Mouse (Mus musculus): ENCODE results near the gene BC037034. TPM values are rescaled to one million over a fixed set of nuclear protein-coding genes. Genes with fewer than 3 reads are reported as not detected.
"Not testable (repeated sequence)": the region's sequence is repeated elsewhere in the genome, so short reads cannot be mapped to it uniquely, and the experiment has no call there.

Gene BC037034
- total RNA-seq, 2 experiments from 2014 or later: 50.5 to 68.2 TPM

DNA sequence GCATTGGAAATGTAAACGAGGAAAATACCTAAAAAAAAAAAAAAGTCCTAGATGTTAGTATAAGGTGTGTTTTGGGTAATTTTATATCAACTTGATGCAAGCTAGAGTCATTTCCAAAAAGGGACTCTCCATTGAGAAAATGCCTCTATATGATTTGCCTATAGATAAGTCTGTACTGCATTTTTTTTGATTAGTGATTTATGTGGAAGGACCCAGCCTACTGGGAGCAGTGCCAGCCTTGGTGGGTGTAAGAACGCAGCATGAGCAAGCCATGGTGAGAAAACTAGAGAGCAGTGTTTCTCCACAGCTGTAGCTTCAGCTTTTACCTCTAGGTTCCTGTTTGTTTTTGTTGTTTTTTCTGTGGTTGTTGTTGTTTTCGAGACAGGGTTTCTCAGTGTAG lies 40.5 kb downstream of the BC037034 start:
- no peak for ATAC-seq (replicated peaks; ENCODE audit: poor library complexity, severe bottlenecking)

DNA sequence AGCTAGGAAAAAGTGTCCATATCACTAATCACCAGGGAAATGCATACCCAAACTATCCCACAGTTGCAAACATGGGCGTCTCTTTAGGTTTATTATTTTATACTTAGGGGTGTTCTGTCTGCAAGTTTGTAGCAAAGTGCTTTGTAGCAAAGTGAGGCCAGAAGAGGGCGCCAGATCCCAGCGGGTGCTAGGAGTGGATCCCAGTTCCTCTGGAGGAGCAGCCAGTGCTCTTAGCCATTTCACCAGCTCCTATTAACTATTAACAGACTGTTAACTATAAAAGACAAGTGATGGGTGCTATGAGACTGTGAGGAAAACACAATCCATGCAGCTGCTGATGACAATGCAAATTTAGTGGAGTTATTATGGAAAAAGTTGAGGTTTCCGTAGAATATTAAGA lies 41.7 kb downstream of the BC037034 start:
- ATAC-seq (replicated peaks; ENCODE audit: poor library complexity, severe bottlenecking): peak; percentile 83

DNA sequence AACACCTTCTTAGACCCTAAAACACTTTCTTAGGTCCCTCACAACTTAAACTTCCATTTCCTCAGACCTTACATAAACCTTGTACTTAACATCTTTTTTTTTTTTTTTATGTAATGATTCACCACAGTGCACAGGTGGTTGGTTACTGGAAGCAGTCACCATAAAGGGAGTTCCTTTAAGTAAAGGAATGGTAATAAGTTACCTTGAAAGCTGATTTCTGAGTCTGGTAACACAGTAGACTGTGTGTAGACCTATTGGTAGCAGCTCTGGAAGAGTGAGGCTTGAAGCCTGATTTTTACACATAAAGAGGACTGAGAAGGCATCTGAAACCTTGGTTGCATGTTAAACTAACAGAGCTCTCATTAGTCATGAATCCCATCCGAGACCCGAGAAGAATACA lies 44.0 kb downstream of the BC037034 start:
- no peak for ATAC-seq (replicated peaks; ENCODE audit: poor library complexity, severe bottlenecking)

DNA sequence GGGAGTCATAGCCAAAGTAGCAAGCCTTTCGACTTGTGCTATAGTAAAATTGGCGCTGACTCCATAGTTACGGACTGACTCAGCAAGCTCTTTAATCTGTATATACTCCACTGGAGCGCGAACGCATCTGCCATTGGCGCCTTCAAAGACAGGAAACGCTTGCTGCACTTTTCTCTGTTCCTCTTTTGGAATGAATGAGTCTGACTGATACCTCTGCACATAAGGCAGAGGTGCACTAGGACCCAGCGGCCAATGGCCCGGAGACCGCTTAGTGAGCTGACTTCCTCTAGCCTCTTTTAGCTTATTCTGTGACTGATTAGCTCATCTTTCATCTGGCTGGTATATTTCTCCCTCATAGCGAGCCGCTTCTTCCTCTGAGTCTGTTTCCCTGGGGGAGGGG lies 47.2 kb downstream of the BC037034 start:
- not testable (repeated sequence) for ATAC-seq (replicated peaks; ENCODE audit: poor library complexity, severe bottlenecking)

Other genes starting within 250 kb of the BC037034 start
- not detected in 2 replicates for gene Smok3a, start 242.8 kb downstream of the BC037034 start, total RNA-seq (2014; fragmentation: Nextera tagmentation)
- not detected in 2 replicates for gene Smok3a, start 242.8 kb downstream of the BC037034 start, total RNA-seq (2017)
- gene Smok3b, start 242.6 kb downstream of the BC037034 start, total RNA-seq (2014; fragmentation: Nextera tagmentation): not detected in 2 replicates
- not detected in 2 replicates for gene Smok3b, start 242.6 kb downstream of the BC037034 start, total RNA-seq (2017)
- gene Smok3c, start 210.8 kb downstream of the BC037034 start, total RNA-seq (2014; fragmentation: Nextera tagmentation): not detected in 2 replicates
- not detected in 2 replicates for gene Smok3c, start 210.8 kb downstream of the BC037034 start, total RNA-seq (2017)
- gene Zkscan1, start 178.9 kb downstream of the BC037034 start, total RNA-seq (2014; fragmentation: Nextera tagmentation): 21.5 and 26.8 TPM in 2 replicates
- gene Zkscan1, start 178.9 kb downstream of the BC037034 start, total RNA-seq (2017): 19.2 and 25.8 TPM in 2 replicates
- gene Zscan21, start 147.1 kb downstream of the BC037034 start, total RNA-seq (2014; fragmentation: Nextera tagmentation): 10.9 and 16.6 TPM in 2 replicates
- gene Zscan21, start 147.1 kb downstream of the BC037034 start, total RNA-seq (2017): 10.9 and 14.8 TPM in 2 replicates
- 7.9 and 11.2 TPM in 2 replicates for gene Zfp113, start 108.3 kb downstream of the BC037034 start, total RNA-seq (2014; fragmentation: Nextera tagmentation)
- gene Zfp113, start 108.3 kb downstream of the BC037034 start, total RNA-seq (2017): 5.8 and 6.0 TPM in 2 replicates
- gene Cops6, start 103.0 kb downstream of the BC037034 start, total RNA-seq (2014; fragmentation: Nextera tagmentation): 94.6 and 117 TPM in 2 replicates
- 39.6 and 41.6 TPM in 2 replicates for gene Cops6, start 103.0 kb downstream of the BC037034 start, total RNA-seq (2017)
- gene Ap4m1, start 92.0 kb downstream of the BC037034 start, total RNA-seq (2014; fragmentation: Nextera tagmentation): 33.9 and 43.1 TPM in 2 replicates
- 34.8 and 41.5 TPM in 2 replicates for gene Ap4m1, start 92.0 kb downstream of the BC037034 start, total RNA-seq (2017)
- gene Mcm7, start 91.6 kb downstream of the BC037034 start, total RNA-seq (2014; fragmentation: Nextera tagmentation): 291 and 311 TPM in 2 replicates
- gene Mcm7, start 91.6 kb downstream of the BC037034 start, total RNA-seq (2017): 490 and 580 TPM in 2 replicates
- gene Taf6, start 76.6 kb downstream of the BC037034 start, total RNA-seq (2014; fragmentation: Nextera tagmentation): 30.1 and 46.9 TPM in 2 replicates
- gene Taf6, start 76.6 kb downstream of the BC037034 start, total RNA-seq (2017): 46.2 and 49.0 TPM in 2 replicates
- 26.5 and 36.2 TPM in 2 replicates for gene Cnpy4, start 76.5 kb downstream of the BC037034 start, total RNA-seq (2014; fragmentation: Nextera tagmentation)
- 50.9 and 52.5 TPM in 2 replicates for gene Cnpy4, start 76.5 kb downstream of the BC037034 start, total RNA-seq (2017)
- 7.8 and 10.6 TPM in 2 replicates for gene Mblac1, start 69.7 kb downstream of the BC037034 start, total RNA-seq (2014; fragmentation: Nextera tagmentation)
- 8.8 and 12.4 TPM in 2 replicates for gene Mblac1, start 69.7 kb downstream of the BC037034 start, total RNA-seq (2017)
- 2.3 and 4.3 TPM in 2 replicates for gene Nxpe5, start 38.1 kb downstream of the BC037034 start, total RNA-seq (2014; fragmentation: Nextera tagmentation)
- gene Nxpe5, start 38.1 kb downstream of the BC037034 start, total RNA-seq (2017): 1.8 and 2.8 TPM in 2 replicates
- 132 and 143 TPM in 2 replicates for gene Lamtor4, start 8.6 kb downstream of the BC037034 start, total RNA-seq (2014; fragmentation: Nextera tagmentation)
- 80.9 and 86.9 TPM in 2 replicates for gene Lamtor4, start 8.6 kb downstream of the BC037034 start, total RNA-seq (2017)
- gene Gal3st4, start 8.8 kb upstream of the BC037034 start, total RNA-seq (2014; fragmentation: Nextera tagmentation): not detected in 2 replicates
- 1.5 TPM in 1 of 2 replicates, not detected in the other for gene Gal3st4, start 8.8 kb upstream of the BC037034 start, total RNA-seq (2017)
- not detected in 2 replicates for gene Gm43720, start 15.9 kb upstream of the BC037034 start, total RNA-seq (2014; fragmentation: Nextera tagmentation)
- 0.05 TPM in 1 of 2 replicates, not detected in the other for gene Gm43720, start 15.9 kb upstream of the BC037034 start, total RNA-seq (2017)
- 4.2 and 7.9 TPM in 2 replicates for gene Gpc2, start 16.0 kb upstream of the BC037034 start, total RNA-seq (2014; fragmentation: Nextera tagmentation)
- gene Gpc2, start 16.0 kb upstream of the BC037034 start, total RNA-seq (2017): 2.9 and 3.9 TPM in 2 replicates
- gene Stag3, start 16.2 kb upstream of the BC037034 start, total RNA-seq (2014; fragmentation: Nextera tagmentation): 11.7 and 19.4 TPM in 2 replicates
- gene Stag3, start 16.2 kb upstream of the BC037034 start, total RNA-seq (2017): 7.6 and 17.4 TPM in 2 replicates
- gene Pvrig, start 77.9 kb upstream of the BC037034 start, total RNA-seq (2014; fragmentation: Nextera tagmentation): not detected in 2 replicates
- not detected in 2 replicates for gene Pvrig, start 77.9 kb upstream of the BC037034 start, total RNA-seq (2017)
- 16.7 and 21.8 TPM in 2 replicates for gene Zfp157, start 177.4 kb upstream of the BC037034 start, total RNA-seq (2014; fragmentation: Nextera tagmentation)
- gene Zfp157, start 177.4 kb upstream of the BC037034 start, total RNA-seq (2017): 12.3 and 17.9 TPM in 2 replicates